Mouse (Mus musculus): ENCODE measurements around the gene Gpr173.

The Gpr173 gene

GRCm38 (mm10) chrX:152306224-152306623 is 62.3 kb downstream of the Gpr173 start:
- DNase-seq (ENCODE audit: low read depth, low spot score), result peak; percentile 74
